Mouse (Mus musculus) heart, adult 2 months (tissue): ENCODE data around the gene Dmrtc2.

Source experiments
- CTCF ChIP-seq: fragments of 200-600 bp; IDR thresholded peaks from 2 replicates; pipeline ENCODE4 v1.8.1; 2022; ENCODE audit warnings: antibody characterized with exemption, mild to moderate bottlenecking, moderate library complexity
- EP300 ChIP-seq: fragments of 200-500 bp; IDR thresholded peaks from 2 replicates; pipeline ENCODE4 v1.6.1; 2011; ENCODE audit warnings: low read depth, low read length, control low read depth; ENCODE audit not compliant: insufficient read depth
- POLR2A ChIP-seq: fragments of 200-500 bp; IDR thresholded peaks from 2 replicates; pipeline ENCODE4 v1.6.1; 2011; ENCODE audit warnings: mild to moderate bottlenecking, low read depth, low read length, control low read depth; ENCODE audit not compliant: insufficient read depth

DNA sequence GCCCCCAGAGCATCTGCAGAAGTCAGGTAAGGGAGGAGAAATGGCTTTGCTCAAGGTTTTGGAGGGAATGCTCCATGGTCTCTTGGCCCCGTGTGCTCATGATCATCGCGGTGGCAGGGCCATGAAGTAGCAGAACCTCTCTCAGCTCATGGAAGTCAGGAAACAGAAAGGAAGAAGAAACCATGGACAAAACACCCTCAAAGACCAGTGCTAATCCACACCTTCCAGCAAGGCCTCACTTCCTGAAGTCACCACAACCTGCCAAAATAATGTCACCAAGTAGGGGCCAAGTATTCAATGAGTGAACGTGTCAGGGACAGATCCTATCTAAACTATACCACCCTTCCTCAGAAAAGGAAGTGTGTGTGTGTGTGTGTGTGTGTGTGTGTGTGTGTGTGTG lies 7.0 kb upstream of the Dmrtc2 start:
- no peak for TF ChIP-seq CTCF
- no peak for TF ChIP-seq POLR2A
- TF ChIP-seq EP300 = no peak
